Mouse (Mus musculus): ENCODE measurements around the gene Olfr1018. TPM values are rescaled to one million over a fixed set of nuclear protein-coding genes. Genes with fewer than 3 reads are reported as not detected.

Olfr1018 gene
- polyA plus RNA-seq (2015; fragmentation: Nextera tagmentation; extraction: Ambion mirVana) = not detected in 2 replicates

GRCm38 (mm10) chr2:85818179-85818578 is at the start of gene Olfr1018:
TSS of gene Olfr1018 (plus strand) at chr2:85818479.
- Histone ChIP-seq H3K9me3 (replicated peaks; ENCODE audit: control insufficient read depth, low read length, poor library complexity, severe bottlenecking) (no peaks in the 10 kb centered on the region), H3K4me2 (ENCODE audit: low read length) (no peak within 1 kb of the TSS), H3K27me3 (ENCODE audit: control insufficient read depth, insufficient read depth, low read depth, low read length) (no peaks in the 10 kb centered on the region), H3K4me3 (ENCODE audit: low read depth, low read length) (no peak within 1 kb of the TSS), H3K4me1 (ENCODE audit: control insufficient read depth, insufficient read depth, low read length) (no peaks in the 10 kb centered on the region), H3K9ac (ENCODE audit: low read depth, low read length) (no peak within 1 kb of the TSS), H3K27ac (ENCODE audit: low read length) (no peak within 1 kb of the TSS), H3K36me3 (ENCODE audit: control insufficient read depth, insufficient read depth, low read length) (no peaks in the 10 kb centered on the region)
- ATAC-seq = no peak

- Histone ChIP-seq H3K27me3 (ENCODE audit: control insufficient read depth, insufficient read depth, low read depth, low read length) (no peaks in the 10 kb centered on the region), H3K36me3 (ENCODE audit: control insufficient read depth, insufficient read depth, low read length) (no peaks in the 10 kb centered on the region), H3K4me2 (ENCODE audit: low read length) (no peak within 1 kb of the TSS), H3K4me1 (ENCODE audit: control insufficient read depth, insufficient read depth, low read length) (no peaks in the 10 kb centered on the region), H3K9me3 (replicated peaks; ENCODE audit: control insufficient read depth, low read length, poor library complexity, severe bottlenecking) (no peaks in the 10 kb centered on the region), H3K9ac (ENCODE audit: low read depth, low read length) (no peak within 1 kb of the TSS), H3K4me3 (ENCODE audit: low read depth, low read length) (no peak within 1 kb of the TSS), H3K27ac (ENCODE audit: low read length) (no peak within 1 kb of the TSS)
- ATAC-seq = no peak
Observed at GRCm38 (mm10) chr2:85772413-85772812, 45.9 kb upstream of the Olfr1018 start, which contains the start of gene Olfr1014. TSS of gene Olfr1014 (plus strand) at chr2:85772713.

GRCm38 (mm10) chr2:85781717-85782116 is 36.6 kb upstream of the Olfr1018 start, which contains the start of gene Olfr1015:
TSS of gene Olfr1015 (plus strand) at chr2:85782017.
- no peak within 1 kb of the TSS for H3K4me3 ChIP-seq (ENCODE audit: low read depth, low read length)
- no peak within 1 kb of the TSS for H3K9ac ChIP-seq (ENCODE audit: low read depth, low read length)
- H3K36me3 ChIP-seq (ENCODE audit: control insufficient read depth, insufficient read depth, low read length) = no peaks in the 10 kb centered on the region
- no peak within 1 kb of the TSS for H3K27ac ChIP-seq (ENCODE audit: low read length)
- no peaks in the 10 kb centered on the region for H3K9me3 ChIP-seq (replicated peaks; ENCODE audit: control insufficient read depth, low read length, poor library complexity, severe bottlenecking)
- no peaks in the 10 kb centered on the region for H3K4me1 ChIP-seq (ENCODE audit: control insufficient read depth, insufficient read depth, low read length)
- H3K4me2 ChIP-seq (ENCODE audit: low read length) = no peak within 1 kb of the TSS
- ATAC-seq = no peak
- no peaks in the 10 kb centered on the region for H3K27me3 ChIP-seq (ENCODE audit: control insufficient read depth, insufficient read depth, low read depth, low read length)

- no peaks in the 10 kb centered on the region for H3K4me1 ChIP-seq (ENCODE audit: control insufficient read depth, insufficient read depth, low read length)
- no peak overlapping the region for H3K9ac ChIP-seq (ENCODE audit: low read depth, low read length)
- no peaks in the 10 kb centered on the region for H3K36me3 ChIP-seq (ENCODE audit: control insufficient read depth, insufficient read depth, low read length)
- peak; percentile 70; the same call in 1 of the 2 replicates for ATAC-seq
- no peaks in the 10 kb centered on the region for H3K27me3 ChIP-seq (ENCODE audit: control insufficient read depth, insufficient read depth, low read depth, low read length)
- H3K27ac ChIP-seq (ENCODE audit: low read length) = no peak overlapping the region
- no peak overlapping the region for H3K4me3 ChIP-seq (ENCODE audit: low read depth, low read length)
- WGBS = 9% methylated on average over 2 of the region's 2 CpGs
- no peak overlapping the region for H3K4me2 ChIP-seq (ENCODE audit: low read length)
- no peaks in the 10 kb centered on the region for H3K9me3 ChIP-seq (replicated peaks; ENCODE audit: control insufficient read depth, low read length, poor library complexity, severe bottlenecking)
Observed at GRCm38 (mm10) chr2:85792331-85792730, 25.9 kb upstream of the Olfr1018 start.

GRCm38 (mm10) chr2:85802444-85802843 is 15.8 kb upstream of the Olfr1018 start, which contains the start of gene Olfr1016:
TSS of gene Olfr1016 (minus strand) at chr2:85802544.
- no peaks in the 10 kb centered on the region for H3K9me3 ChIP-seq (replicated peaks; ENCODE audit: control insufficient read depth, low read length, poor library complexity, severe bottlenecking)
- no peak within 1 kb of the TSS for H3K4me2 ChIP-seq (ENCODE audit: low read length)
- no peaks in the 10 kb centered on the region for H3K36me3 ChIP-seq (ENCODE audit: control insufficient read depth, insufficient read depth, low read length)
- no peak for ATAC-seq
- H3K9ac ChIP-seq (ENCODE audit: low read depth, low read length) = no peak within 1 kb of the TSS
- H3K4me1 ChIP-seq (ENCODE audit: control insufficient read depth, insufficient read depth, low read length) = no peaks in the 10 kb centered on the region
- no peaks in the 10 kb centered on the region for H3K27me3 ChIP-seq (ENCODE audit: control insufficient read depth, insufficient read depth, low read depth, low read length)
- H3K4me3 ChIP-seq (ENCODE audit: low read depth, low read length) = no peak within 1 kb of the TSS
- WGBS = 94% methylated on average over 2 of the region's 2 CpGs
- no peak within 1 kb of the TSS for H3K27ac ChIP-seq (ENCODE audit: low read length)

GRCm38 (mm10) chr2:85804501-85804900 is 13.8 kb upstream of the Olfr1018 start:
- ATAC-seq = no peak
- 93% methylated on average over 4 of the region's 4 CpGs for WGBS
- Histone ChIP-seq H3K4me2 (ENCODE audit: low read length) (no peak overlapping the region), H3K4me1 (ENCODE audit: control insufficient read depth, insufficient read depth, low read length) (no peaks in the 10 kb centered on the region), H3K36me3 (ENCODE audit: control insufficient read depth, insufficient read depth, low read length) (no peaks in the 10 kb centered on the region), H3K9me3 (replicated peaks; ENCODE audit: control insufficient read depth, low read length, poor library complexity, severe bottlenecking) (no peaks in the 10 kb centered on the region), H3K4me3 (ENCODE audit: low read depth, low read length) (no peak overlapping the region), H3K27me3 (ENCODE audit: control insufficient read depth, insufficient read depth, low read depth, low read length) (no peaks in the 10 kb centered on the region), H3K9ac (ENCODE audit: low read depth, low read length) (no peak overlapping the region), H3K27ac (ENCODE audit: low read length) (no peak overlapping the region)

- Histone ChIP-seq H3K27ac (ENCODE audit: low read length) (no peak within 1 kb of the TSS), H3K4me1 (ENCODE audit: control insufficient read depth, insufficient read depth, low read length) (no peaks in the 10 kb centered on the region), H3K4me2 (ENCODE audit: low read length) (no peak within 1 kb of the TSS), H3K9ac (ENCODE audit: low read depth, low read length) (no peak within 1 kb of the TSS), H3K4me3 (ENCODE audit: low read depth, low read length) (no peak within 1 kb of the TSS), H3K9me3 (replicated peaks; ENCODE audit: control insufficient read depth, low read length, poor library complexity, severe bottlenecking) (no peaks in the 10 kb centered on the region), H3K27me3 (ENCODE audit: control insufficient read depth, insufficient read depth, low read depth, low read length) (no peaks in the 10 kb centered on the region), H3K36me3 (ENCODE audit: control insufficient read depth, insufficient read depth, low read length) (no peaks in the 10 kb centered on the region)
- ATAC-seq = no peak
Observed at GRCm38 (mm10) chr2:85845383-85845782, 27.1 kb downstream of the Olfr1018 start, which contains the start of gene Olfr1019. TSS of gene Olfr1019 (minus strand) at chr2:85845483.

GRCm38 (mm10) chr2:85846730-85847129 is 28.5 kb downstream of the Olfr1018 start, which contains the start of gene Olfr1020:
TSS of gene Olfr1020 (plus strand) at chr2:85847030.
- H3K9me3 ChIP-seq (replicated peaks; ENCODE audit: control insufficient read depth, low read length, poor library complexity, severe bottlenecking) = no peaks in the 10 kb centered on the region
- no peak within 1 kb of the TSS for H3K4me2 ChIP-seq (ENCODE audit: low read length)
- no peak within 1 kb of the TSS for H3K27ac ChIP-seq (ENCODE audit: low read length)
- no peaks in the 10 kb centered on the region for H3K4me1 ChIP-seq (ENCODE audit: control insufficient read depth, insufficient read depth, low read length)
- H3K4me3 ChIP-seq (ENCODE audit: low read depth, low read length) = no peak within 1 kb of the TSS
- no peaks in the 10 kb centered on the region for H3K36me3 ChIP-seq (ENCODE audit: control insufficient read depth, insufficient read depth, low read length)
- no peak within 1 kb of the TSS for H3K9ac ChIP-seq (ENCODE audit: low read depth, low read length)
- WGBS = 68% methylated on average over 1 of the region's 1 CpGs
- ATAC-seq = no peak
- no peaks in the 10 kb centered on the region for H3K27me3 ChIP-seq (ENCODE audit: control insufficient read depth, insufficient read depth, low read depth, low read length)

- 68% methylated on average over 2 of the region's 2 CpGs for WGBS
- H3K4me1 ChIP-seq (ENCODE audit: control insufficient read depth, insufficient read depth, low read length) = no peaks in the 10 kb centered on the region
- H3K9me3 ChIP-seq (replicated peaks; ENCODE audit: control insufficient read depth, low read length, poor library complexity, severe bottlenecking) = no peaks in the 10 kb centered on the region
- ATAC-seq = no peak
- no peak within 1 kb of the TSS for H3K9ac ChIP-seq (ENCODE audit: low read depth, low read length)
- H3K27ac ChIP-seq (ENCODE audit: low read length) = no peak within 1 kb of the TSS
- no peak within 1 kb of the TSS for H3K4me3 ChIP-seq (ENCODE audit: low read depth, low read length)
- H3K27me3 ChIP-seq (ENCODE audit: control insufficient read depth, insufficient read depth, low read depth, low read length) = no peaks in the 10 kb centered on the region
- H3K4me2 ChIP-seq (ENCODE audit: low read length) = no peak within 1 kb of the TSS
- no peaks in the 10 kb centered on the region for H3K36me3 ChIP-seq (ENCODE audit: control insufficient read depth, insufficient read depth, low read length)
Observed at GRCm38 (mm10) chr2:85868294-85868693, 50.0 kb downstream of the Olfr1018 start, which contains the start of gene Olfr1022. TSS of gene Olfr1022 (plus strand) at chr2:85868594.

Measured in midbrain, embryonic 16.5 days (tissue).